Mouse (Mus musculus): Measurements from ENCODE around the gene Irf2bpl. TPM values are rescaled to one million over a fixed set of nuclear protein-coding genes. Genes with fewer than 3 reads are reported as not detected.
A peak's percentile ranks its signal among the peaks of the same experiment; 100 is the strongest.

The Irf2bpl gene
- polyA plus RNA-seq, 1 experiment from 2014 or later: 69.3 TPM

GRCm38 (mm10) chr12:86916796-86917573 is 32.4 kb upstream of the Irf2bpl start:
- WGBS: 82% methylated on average over 7 of the region's 7 CpGs
- Histone ChIP-seq H3K4me2 (ENCODE audit: low read length) (no peak overlapping the region), H3K4me1 (ENCODE audit: control insufficient read depth, insufficient read depth, low read length) (peaks cover 33% of the 10 kb centered on the region), H3K9me3 (replicated peaks; ENCODE audit: control insufficient read depth, low read length, poor library complexity, severe bottlenecking) (no peaks in the 10 kb centered on the region), H3K9ac (ENCODE audit: low read depth, low read length) (peak overlapping the region; percentile 28; the same call in 1 of the 2 replicates), H3K36me3 (ENCODE audit: control insufficient read depth, insufficient read depth, low read length) (no peaks in the 10 kb centered on the region), H3K27me3 (ENCODE audit: control insufficient read depth, insufficient read depth, low read depth, low read length) (no peaks in the 10 kb centered on the region), H3K27ac (ENCODE audit: low read length) (peak overlapping the region; percentile 81), H3K4me3 (ENCODE audit: low read depth, low read length) (no peak overlapping the region)
- no peak for ATAC-seq

- no peak for ATAC-seq
- Histone ChIP-seq H3K9ac (ENCODE audit: low read depth, low read length) (no peak overlapping the region), H3K4me3 (ENCODE audit: low read depth, low read length) (no peak overlapping the region), H3K9me3 (replicated peaks; ENCODE audit: control insufficient read depth, low read length, poor library complexity, severe bottlenecking) (no peaks in the 10 kb centered on the region), H3K36me3 (ENCODE audit: control insufficient read depth, insufficient read depth, low read length) (no peaks in the 10 kb centered on the region), H3K27me3 (ENCODE audit: control insufficient read depth, insufficient read depth, low read depth, low read length) (no peaks in the 10 kb centered on the region), H3K4me2 (ENCODE audit: low read length) (no peak overlapping the region), H3K4me1 (ENCODE audit: control insufficient read depth, insufficient read depth, low read length) (peaks cover 40% of the 10 kb centered on the region), H3K27ac (ENCODE audit: low read length) (no peak overlapping the region)
- WGBS: 68% methylated on average over 7 of the region's 7 CpGs
Measured at GRCm38 (mm10) chr12:86915617-86916016, 31.0 kb upstream of the Irf2bpl start.

GRCm38 (mm10) chr12:86914756-86915155 is 30.2 kb upstream of the Irf2bpl start:
- Histone ChIP-seq H3K27me3 (ENCODE audit: control insufficient read depth, insufficient read depth, low read depth, low read length) (no peaks in the 10 kb centered on the region), H3K9me3 (replicated peaks; ENCODE audit: control insufficient read depth, low read length, poor library complexity, severe bottlenecking) (no peaks in the 10 kb centered on the region), H3K4me3 (ENCODE audit: low read depth, low read length) (no peak overlapping the region), H3K4me2 (ENCODE audit: low read length) (no peak overlapping the region), H3K36me3 (ENCODE audit: control insufficient read depth, insufficient read depth, low read length) (no peaks in the 10 kb centered on the region), H3K4me1 (ENCODE audit: control insufficient read depth, insufficient read depth, low read length) (peaks cover 46% of the 10 kb centered on the region), H3K27ac (ENCODE audit: low read length) (peak overlapping the region; percentile 43), H3K9ac (ENCODE audit: low read depth, low read length) (no peak overlapping the region)
- WGBS: 61% methylated on average over 6 of the region's 6 CpGs
- no peak for ATAC-seq

- peak overlapping the region; percentile 43 for H3K27ac ChIP-seq (ENCODE audit: low read length)
Measured at GRCm38 (mm10) chr12:86914351-86914750, 29.8 kb upstream of the Irf2bpl start.

GRCm38 (mm10) chr12:86912335-86913093 is 27.9 kb upstream of the Irf2bpl start:
- H3K4me1 ChIP-seq (ENCODE audit: control insufficient read depth, insufficient read depth, low read length): peaks cover 26% of the 10 kb centered on the region
- no peaks in the 10 kb centered on the region for H3K9me3 ChIP-seq (replicated peaks; ENCODE audit: control insufficient read depth, low read length, poor library complexity, severe bottlenecking)
- H3K27ac ChIP-seq (ENCODE audit: low read length): peak overlapping the region; percentile 91
- no peak for ATAC-seq
- 9% methylated on average over 22 of the region's 22 CpGs for WGBS
- no peak overlapping the region for H3K4me3 ChIP-seq (ENCODE audit: low read depth, low read length)
- no peak overlapping the region; the same call in 1 of the 2 replicates for H3K4me2 ChIP-seq (ENCODE audit: low read length)
- no peaks in the 10 kb centered on the region for H3K27me3 ChIP-seq (ENCODE audit: control insufficient read depth, insufficient read depth, low read depth, low read length)
- peak overlapping the region; percentile 50; the same call in 1 of the 2 replicates for H3K9ac ChIP-seq (ENCODE audit: low read depth, low read length)
- H3K36me3 ChIP-seq (ENCODE audit: control insufficient read depth, insufficient read depth, low read length): no peaks in the 10 kb centered on the region

More at GRCm38 (mm10) chr12:86914351-86914750, 29.8 kb upstream of the Irf2bpl start:
- no peak overlapping the region for H3K4me3 ChIP-seq (ENCODE audit: low read depth, low read length)
- H3K4me2 ChIP-seq (ENCODE audit: low read length): no peak overlapping the region
- H3K27me3 ChIP-seq (ENCODE audit: control insufficient read depth, insufficient read depth, low read depth, low read length): no peaks in the 10 kb centered on the region
- no peak for ATAC-seq
- H3K4me1 ChIP-seq (ENCODE audit: control insufficient read depth, insufficient read depth, low read length): peaks cover 44% of the 10 kb centered on the region
- WGBS: 65% methylated on average over 2 of the region's 2 CpGs
- no peak overlapping the region for H3K9ac ChIP-seq (ENCODE audit: low read depth, low read length)
- H3K9me3 ChIP-seq (replicated peaks; ENCODE audit: control insufficient read depth, low read length, poor library complexity, severe bottlenecking): no peaks in the 10 kb centered on the region
- no peaks in the 10 kb centered on the region for H3K36me3 ChIP-seq (ENCODE audit: control insufficient read depth, insufficient read depth, low read length)

- Histone ChIP-seq H3K9me3 (replicated peaks; ENCODE audit: control insufficient read depth, low read length, poor library complexity, severe bottlenecking) (no peaks in the 10 kb centered on the region), H3K9ac (ENCODE audit: low read depth, low read length) (peak overlapping the region; percentile 50), H3K4me2 (ENCODE audit: low read length) (peak overlapping the region; percentile 28), H3K27ac (ENCODE audit: low read length) (peak overlapping the region; percentile 91), H3K4me3 (ENCODE audit: low read depth, low read length) (no peak overlapping the region), H3K27me3 (ENCODE audit: control insufficient read depth, insufficient read depth, low read depth, low read length) (no peaks in the 10 kb centered on the region), H3K4me1 (ENCODE audit: control insufficient read depth, insufficient read depth, low read length) (peaks cover 25% of the 10 kb centered on the region), H3K36me3 (ENCODE audit: control insufficient read depth, insufficient read depth, low read length) (no peaks in the 10 kb centered on the region)
- peak; percentile 86 for ATAC-seq
- 19% methylated on average over 10 of the region's 10 CpGs for WGBS
Measured at GRCm38 (mm10) chr12:86911482-86911931, 26.9 kb upstream of the Irf2bpl start.

GRCm38 (mm10) chr12:86906395-86906794 is 21.8 kb upstream of the Irf2bpl start:
- Histone ChIP-seq H3K36me3 (ENCODE audit: control insufficient read depth, insufficient read depth, low read length) (no peaks in the 10 kb centered on the region), H3K4me3 (ENCODE audit: low read depth, low read length) (no peak overlapping the region), H3K27ac (ENCODE audit: low read length) (no peak overlapping the region), H3K27me3 (ENCODE audit: control insufficient read depth, insufficient read depth, low read depth, low read length) (no peaks in the 10 kb centered on the region), H3K9me3 (replicated peaks; ENCODE audit: control insufficient read depth, low read length, poor library complexity, severe bottlenecking) (no peaks in the 10 kb centered on the region), H3K9ac (ENCODE audit: low read depth, low read length) (no peak overlapping the region), H3K4me1 (ENCODE audit: control insufficient read depth, insufficient read depth, low read length) (peaks cover 13% of the 10 kb centered on the region), H3K4me2 (ENCODE audit: low read length) (no peak overlapping the region)
- peak; percentile 38; the same call in 1 of the 2 replicates for ATAC-seq
- 2% methylated on average over 15 of the region's 15 CpGs for WGBS

GRCm38 (mm10) chr12:86905876-86906275 is 21.3 kb upstream of the Irf2bpl start:
- H3K4me3 ChIP-seq (ENCODE audit: low read depth, low read length): no peak overlapping the region
- H3K27me3 ChIP-seq (ENCODE audit: control insufficient read depth, insufficient read depth, low read depth, low read length): no peaks in the 10 kb centered on the region
- H3K36me3 ChIP-seq (ENCODE audit: control insufficient read depth, insufficient read depth, low read length): no peaks in the 10 kb centered on the region
- H3K4me1 ChIP-seq (ENCODE audit: control insufficient read depth, insufficient read depth, low read length): peaks cover 10% of the 10 kb centered on the region
- H3K9ac ChIP-seq (ENCODE audit: low read depth, low read length): no peak overlapping the region
- H3K9me3 ChIP-seq (replicated peaks; ENCODE audit: control insufficient read depth, low read length, poor library complexity, severe bottlenecking): no peaks in the 10 kb centered on the region
- no peak overlapping the region for H3K27ac ChIP-seq (ENCODE audit: low read length)
- 0 out of 2 replicates have a peak, but pooled peaks have one; percentile 7 for ATAC-seq
- no peak overlapping the region for H3K4me2 ChIP-seq (ENCODE audit: low read length)
- 63% methylated on average over 7 of the region's 7 CpGs for WGBS

GRCm38 (mm10) chr12:86905203-86905602 is 20.6 kb upstream of the Irf2bpl start:
- Histone ChIP-seq H3K9ac (ENCODE audit: low read depth, low read length) (no peak overlapping the region), H3K27me3 (ENCODE audit: control insufficient read depth, insufficient read depth, low read depth, low read length) (no peaks in the 10 kb centered on the region), H3K36me3 (ENCODE audit: control insufficient read depth, insufficient read depth, low read length) (no peaks in the 10 kb centered on the region), H3K4me1 (ENCODE audit: control insufficient read depth, insufficient read depth, low read length) (peaks cover 7% of the 10 kb centered on the region), H3K9me3 (replicated peaks; ENCODE audit: control insufficient read depth, low read length, poor library complexity, severe bottlenecking) (no peaks in the 10 kb centered on the region), H3K27ac (ENCODE audit: low read length) (no peak overlapping the region), H3K4me2 (ENCODE audit: low read length) (no peak overlapping the region), H3K4me3 (ENCODE audit: low read depth, low read length) (no peak overlapping the region)
- WGBS: 11% methylated on average over 4 of the region's 4 CpGs
- no peak for ATAC-seq
